Mouse (Mus musculus): ENCODE measurements around the gene Rcan2.

The Rcan2 gene
- long read RNA-seq, experiment 1, partial matches to known transcripts = 0 of 2 reads
- long read RNA-seq, experiment 1, other reads (novel, unspliced or antisense) = 0 of 2 reads
- long read RNA-seq, experiment 2, partial matches to known transcripts = 0 of 3 reads
- long read RNA-seq, experiment 2, other reads (novel, unspliced or antisense) = 3 of 3 reads

DNA sequence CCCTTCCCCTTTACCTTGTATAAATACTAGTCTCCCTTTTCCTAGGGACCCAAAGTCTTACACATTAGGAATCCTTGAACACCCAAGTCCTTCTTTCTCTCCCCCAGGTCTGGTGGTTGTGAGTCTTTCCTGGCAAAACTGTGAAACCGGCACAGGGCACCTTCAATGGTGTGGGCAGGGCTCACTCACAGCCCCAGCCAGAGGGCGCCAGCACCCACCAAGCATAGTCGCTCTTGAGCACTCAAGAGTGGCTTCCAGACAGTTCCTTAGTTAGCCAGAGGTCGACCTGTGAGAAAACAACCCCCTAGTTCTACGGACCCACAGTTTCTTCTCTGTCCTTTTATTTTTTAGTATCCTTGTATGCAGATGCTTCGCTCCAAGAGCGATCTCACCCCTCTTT, at the start of gene Rcan2:
TSS of gene Rcan2 (plus strand) at position 275 of the 400 bp plus-strand sequence.
- intact Hi-C loops (cut with DNase I) = loop anchor here (1.0 to 10.0 kb wide), 2 partner anchors 68 to 96 kb away; no protein-coding TSS in a partner anchor

DNA sequence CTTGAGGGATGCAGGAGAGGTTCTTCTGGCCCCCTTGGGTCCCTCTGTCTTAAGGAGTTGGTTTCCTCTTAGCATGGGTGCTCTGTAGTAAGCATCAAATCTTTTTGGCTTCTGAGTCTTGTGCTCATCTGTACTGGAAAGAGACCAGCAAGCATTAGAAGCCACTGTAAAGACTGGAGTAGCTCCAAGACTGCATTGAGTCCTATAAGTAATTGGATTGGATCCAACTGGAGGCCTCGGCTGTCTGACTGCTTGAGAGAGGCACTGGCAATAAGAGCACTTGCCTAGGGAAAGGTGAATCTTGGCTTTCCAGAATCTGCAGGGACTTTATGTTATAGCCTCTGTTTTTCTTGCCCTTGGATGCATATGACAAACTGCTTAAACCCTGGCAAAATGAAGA, 48.3 kb upstream of the Rcan2 start:
- intact Hi-C loops (cut with DNase I) = no loop called here

DNA sequence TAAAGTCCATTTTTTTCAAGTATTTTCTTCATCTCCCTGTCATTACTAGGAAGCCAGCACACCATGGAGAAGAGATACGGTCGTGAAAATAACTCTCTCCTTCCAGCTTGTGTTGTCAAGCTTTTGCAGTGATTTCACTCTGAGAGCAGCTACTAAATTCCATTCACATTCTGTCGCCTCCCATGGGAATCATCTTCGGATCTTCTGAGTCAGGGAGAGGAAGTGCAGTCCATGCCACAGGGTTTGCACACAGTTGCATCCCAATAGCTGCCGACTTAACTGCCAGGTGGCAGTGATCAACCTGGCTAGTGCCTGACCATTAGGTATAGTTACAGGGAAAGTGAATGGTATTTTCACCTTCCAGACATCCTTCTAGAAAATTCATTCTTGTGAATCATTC, 46.5 kb upstream of the Rcan2 start:
- intact Hi-C loops (cut with DNase I) = no loop called here

DNA sequence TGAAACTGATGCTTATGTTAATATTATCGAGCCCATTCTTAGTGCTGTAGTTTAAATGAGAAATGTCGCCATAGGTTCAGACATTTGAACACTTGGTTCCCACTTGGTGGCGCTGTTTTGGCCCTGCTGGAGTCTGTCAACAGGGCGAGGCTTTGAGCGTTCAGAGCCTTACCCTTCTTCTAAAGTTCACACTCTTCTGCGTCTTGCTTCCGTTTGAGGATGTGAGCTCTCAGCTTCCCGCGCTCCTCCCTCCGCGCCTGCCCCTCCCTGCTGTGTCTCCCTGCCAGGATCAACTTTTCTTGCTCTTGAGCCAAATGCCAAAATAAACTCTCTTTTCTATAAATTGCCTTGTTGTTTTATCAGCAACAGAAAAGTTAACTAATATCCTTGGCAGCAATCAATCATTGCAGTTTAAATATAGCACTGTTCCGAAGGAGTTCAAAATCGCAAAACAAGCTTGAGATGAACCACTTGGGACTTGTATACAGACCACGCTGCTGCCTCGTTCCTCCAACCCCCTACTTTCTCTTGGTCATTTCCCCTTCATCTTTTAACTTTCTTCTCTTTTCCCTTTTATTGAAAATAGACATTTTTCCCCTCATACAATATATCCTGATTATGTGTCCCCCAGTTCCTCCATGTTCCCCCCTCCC, 42.4 kb upstream of the Rcan2 start:
- intact Hi-C loops (cut with DNase I) = loop anchor here (2.0 kb wide), 1 partner anchor 110 kb away; no protein-coding TSS in a partner anchor

DNA sequence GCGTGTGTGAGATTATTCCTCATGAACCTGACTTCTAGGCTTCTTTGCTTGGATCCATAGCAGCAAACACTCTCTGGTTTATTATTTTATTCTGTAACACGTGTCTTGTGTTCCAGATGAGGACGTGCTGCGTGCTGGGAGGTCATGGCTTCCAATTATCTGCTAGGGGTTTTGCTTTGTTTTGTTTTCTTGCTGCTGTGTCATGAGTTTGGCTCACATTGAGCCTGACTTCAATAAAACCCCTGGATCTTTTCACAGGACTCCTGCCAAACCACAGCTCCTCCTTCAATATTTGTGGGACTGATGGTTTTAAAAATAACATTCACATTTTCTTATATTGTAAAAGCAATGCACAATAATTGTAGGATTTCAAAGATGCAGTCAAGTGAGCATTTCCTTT, 16.6 kb upstream of the Rcan2 start:
- intact Hi-C loops (cut with DNase I) = no loop called here

DNA sequence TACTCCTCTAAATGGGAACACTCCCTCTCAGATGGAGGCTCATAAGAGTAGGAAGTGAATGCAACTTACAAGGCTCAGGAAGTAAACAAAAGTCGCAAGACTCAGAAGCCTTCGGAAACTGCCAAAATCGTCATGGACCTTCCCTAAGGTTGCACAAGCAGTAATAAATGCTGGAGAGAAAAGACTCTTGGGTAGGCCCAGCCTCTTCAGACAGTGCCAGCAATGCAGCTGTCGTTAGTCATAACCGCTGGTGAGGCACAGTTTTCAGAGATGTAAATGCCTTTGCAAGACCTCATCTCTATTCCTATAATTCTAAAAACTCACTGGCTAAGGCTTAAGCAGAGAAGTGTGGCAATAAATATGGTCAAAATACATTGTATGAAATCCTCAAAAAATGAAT, 12.9 kb upstream of the Rcan2 start:
- intact Hi-C loops (cut with DNase I) = no loop called here

DNA sequence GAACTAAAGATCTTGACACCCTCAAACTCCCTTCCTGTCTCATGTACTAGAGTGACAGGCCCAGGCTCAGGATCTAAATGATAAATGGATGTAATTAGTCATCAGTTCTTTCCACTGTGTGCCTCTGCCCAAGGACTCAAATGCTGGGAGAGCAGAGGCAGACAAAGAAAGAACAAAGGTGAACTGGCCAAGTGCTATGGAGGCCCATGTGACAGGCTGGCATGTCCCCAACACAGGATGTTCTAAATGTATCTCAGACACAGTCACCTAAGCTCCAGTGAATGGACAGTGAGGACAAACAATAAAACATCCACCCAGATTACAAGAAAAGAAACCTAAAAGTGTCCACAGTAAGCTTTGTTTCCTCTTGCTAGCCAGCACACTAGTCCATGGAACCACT, 11.8 kb upstream of the Rcan2 start:
- intact Hi-C loops (cut with DNase I) = no loop called here

DNA sequence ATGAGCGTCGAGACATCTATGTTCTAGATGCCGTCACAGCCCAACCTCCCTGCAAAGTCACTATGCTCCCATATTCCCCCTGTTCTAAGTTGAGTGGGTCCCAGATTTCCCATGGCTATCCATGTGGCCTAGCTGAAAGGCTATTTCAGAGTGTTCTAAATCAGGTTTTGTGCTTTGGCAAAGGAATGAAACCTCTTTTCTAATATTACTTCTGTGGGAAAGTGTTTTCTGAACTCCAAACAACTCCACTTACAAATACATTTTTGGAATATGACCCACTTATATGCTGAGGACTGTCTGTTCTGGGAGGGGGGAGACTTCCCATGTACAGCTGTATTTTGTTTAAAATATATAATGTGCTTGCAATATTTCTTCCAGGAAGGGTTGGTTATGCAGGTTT, 9.4 kb upstream of the Rcan2 start:
- intact Hi-C loops (cut with DNase I) = no loop called here

DNA sequence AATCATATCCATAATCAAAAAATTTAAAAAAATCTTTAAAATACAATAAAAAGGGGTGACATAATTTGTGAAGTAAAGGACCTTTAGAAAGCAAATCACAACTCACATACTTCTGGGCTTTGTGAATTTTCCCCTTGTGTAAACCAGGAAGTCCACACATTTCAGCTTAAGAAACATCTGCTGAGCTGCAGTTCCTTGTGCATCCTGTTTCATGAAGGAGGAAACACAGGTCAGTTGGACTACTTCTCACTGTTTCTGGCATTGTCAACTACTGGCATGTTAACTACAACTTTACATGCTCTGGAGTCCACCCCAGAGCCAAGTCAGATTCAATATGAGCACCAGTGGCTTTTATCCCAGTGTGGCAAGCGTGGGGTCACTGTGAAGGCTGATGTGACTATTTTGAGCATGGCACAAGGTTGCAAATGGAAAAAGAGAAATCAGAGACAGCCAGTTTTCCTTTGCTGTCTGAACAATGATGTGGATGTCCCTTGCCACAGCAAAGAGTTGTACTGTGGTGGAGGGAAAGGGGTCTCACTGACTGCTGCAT, 6.3 kb upstream of the Rcan2 start:
- intact Hi-C loops (cut with DNase I) = no loop called here

DNA sequence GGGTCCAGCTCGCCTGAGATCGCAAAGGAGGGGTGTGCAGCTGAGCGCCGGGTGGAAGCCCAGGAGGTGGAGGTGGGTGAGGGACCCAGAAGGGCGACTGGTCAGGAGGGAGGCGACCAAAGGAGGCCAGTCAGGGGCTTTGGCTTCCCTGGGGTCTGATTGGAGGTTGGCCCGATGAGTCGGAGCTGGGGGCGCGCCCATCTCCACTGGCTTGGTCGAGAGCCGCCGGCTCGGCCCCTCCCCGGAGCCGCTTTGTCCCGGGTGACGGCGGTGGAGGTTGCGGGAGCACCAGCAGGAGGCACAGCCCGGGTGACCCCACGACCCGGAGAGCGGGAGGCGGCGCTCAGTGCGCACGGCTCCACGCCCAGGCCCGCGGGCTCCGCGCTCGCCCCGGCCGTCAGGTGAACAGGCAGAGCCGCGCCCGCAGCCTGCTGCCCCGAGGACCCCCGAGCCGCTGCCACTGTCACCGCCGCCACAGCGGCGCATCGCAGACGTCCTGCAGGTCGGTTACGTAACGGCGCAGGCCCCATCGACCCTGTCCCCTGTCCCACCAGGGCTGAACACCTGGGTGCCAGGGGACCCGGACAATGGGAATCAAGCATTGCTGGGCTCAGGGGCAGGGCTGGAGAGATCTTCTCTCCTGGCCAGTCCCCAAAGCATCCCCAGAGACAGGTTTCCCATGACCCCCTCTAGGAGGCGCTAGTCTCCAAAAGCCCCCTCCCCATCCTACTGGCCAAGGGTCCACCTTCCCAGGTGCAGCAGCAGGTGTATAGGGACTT, 633 bp downstream of the Rcan2 start:
- intact Hi-C loops (cut with DNase I) = loop anchor here (1.0 to 10.0 kb wide), 2 partner anchors 68 to 97 kb away; no protein-coding TSS in a partner anchor

DNA sequence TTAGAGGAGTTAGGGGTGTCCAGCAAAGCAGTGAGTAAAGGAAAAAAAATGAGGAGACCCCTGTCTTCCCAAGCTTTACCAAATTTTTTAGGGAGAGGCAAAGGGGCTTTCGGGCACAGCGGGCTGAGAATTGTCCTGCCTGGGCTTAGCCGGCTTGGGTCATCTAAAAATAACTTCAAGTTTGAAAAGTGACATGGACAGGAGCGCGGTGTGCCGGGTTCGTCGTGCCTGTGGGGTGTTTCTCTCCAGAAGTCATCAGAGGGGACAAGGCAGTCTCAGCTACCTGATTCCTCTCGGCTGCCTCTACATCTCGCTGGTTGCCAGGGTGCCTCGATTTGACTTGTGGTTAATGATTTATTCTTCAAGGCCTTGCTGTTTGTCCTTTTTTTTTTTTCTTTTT, 1.3 kb downstream of the Rcan2 start:
- intact Hi-C loops (cut with DNase I) = loop anchor here (10.0 kb wide), 1 partner anchor 98 kb away; no protein-coding TSS in a partner anchor

DNA sequence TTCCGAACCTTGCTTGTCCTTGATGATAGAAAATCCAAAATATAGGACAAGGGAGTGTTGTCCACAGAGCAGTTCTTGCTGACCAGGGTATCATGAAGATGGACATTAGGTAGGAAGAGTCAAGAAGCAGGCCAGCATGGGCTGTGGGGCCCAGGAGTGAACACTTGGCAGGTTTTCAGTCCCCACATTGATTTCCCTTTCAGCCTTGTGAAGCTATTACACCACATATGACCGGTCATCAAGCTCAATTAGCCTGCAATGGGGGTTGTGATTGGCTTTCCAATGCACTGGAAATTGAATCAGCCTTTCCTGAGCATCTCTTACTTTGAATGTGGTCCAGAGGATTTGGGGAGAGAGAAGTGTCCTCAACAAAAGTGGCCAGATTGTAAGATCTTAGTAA, 2.0 kb downstream of the Rcan2 start:
- intact Hi-C loops (cut with DNase I) = loop anchor here (10.0 kb wide), 1 partner anchor 98 kb away; no protein-coding TSS in a partner anchor

DNA sequence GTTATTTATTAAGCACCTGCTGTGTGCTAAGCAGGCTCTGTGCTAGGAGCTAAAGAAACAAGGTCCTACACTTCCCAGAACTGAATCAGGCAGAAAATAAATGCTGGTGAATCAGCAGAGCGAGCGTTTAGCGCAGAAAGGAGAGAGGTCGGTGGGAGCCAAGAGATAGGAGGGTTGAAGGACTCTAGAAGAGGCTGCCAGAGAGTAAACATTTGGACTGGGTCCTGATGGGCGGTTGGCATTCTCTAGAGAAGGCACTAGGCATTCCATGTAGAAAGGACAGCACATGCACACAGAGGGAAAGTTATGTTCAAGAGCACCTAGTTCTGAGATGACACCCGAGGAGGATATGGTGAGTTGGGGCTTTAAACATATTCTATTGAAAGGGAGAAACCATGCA, 2.6 kb downstream of the Rcan2 start:
- intact Hi-C loops (cut with DNase I) = loop anchor here (10.0 kb wide), 1 partner anchor 99 kb away; no protein-coding TSS in a partner anchor

DNA sequence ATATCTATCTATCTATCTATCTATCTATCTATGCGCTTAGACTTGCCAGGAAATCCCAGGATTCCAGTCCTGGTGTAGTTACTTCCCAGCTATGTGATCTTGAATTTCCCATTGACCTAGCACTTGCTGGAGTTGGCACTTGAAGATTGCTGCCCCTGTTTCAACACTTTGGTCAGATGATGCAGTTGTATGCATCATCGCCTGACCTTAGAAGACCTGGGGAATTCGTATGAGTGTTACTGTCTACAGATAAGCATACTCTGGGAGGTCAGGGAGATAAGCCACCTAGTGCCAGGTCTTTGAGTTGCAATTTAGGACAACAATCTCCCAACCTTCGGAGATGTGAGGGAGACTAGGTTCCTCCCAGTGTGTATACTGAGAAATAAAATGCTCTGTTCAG, 5.7 kb downstream of the Rcan2 start:
- intact Hi-C loops (cut with DNase I) = loop anchor here (10.0 kb wide), 1 partner anchor 102 kb away; no protein-coding TSS in a partner anchor

DNA sequence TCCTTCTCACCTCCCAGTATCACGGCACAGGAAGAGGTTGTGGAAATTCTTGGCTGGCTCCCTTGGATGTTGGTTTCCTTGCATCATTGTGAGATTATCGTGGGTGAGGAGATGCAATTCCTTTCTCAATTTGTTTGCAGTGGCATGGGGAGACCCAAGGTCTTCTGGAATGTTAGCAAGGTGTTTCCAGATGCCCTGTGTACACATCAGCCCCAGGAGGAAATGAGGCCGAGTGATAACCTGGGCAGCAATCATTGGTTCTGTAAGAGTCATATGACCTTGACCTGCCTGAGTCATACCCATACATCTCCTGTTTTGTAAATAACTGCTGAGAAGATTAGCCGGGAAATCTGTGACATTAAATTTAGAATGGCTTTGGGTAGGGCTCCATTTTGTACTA, 10.3 kb downstream of the Rcan2 start:
- intact Hi-C loops (cut with DNase I) = loop anchor here (10.0 kb wide), 1 partner anchor 313 kb away; no protein-coding TSS in a partner anchor

DNA sequence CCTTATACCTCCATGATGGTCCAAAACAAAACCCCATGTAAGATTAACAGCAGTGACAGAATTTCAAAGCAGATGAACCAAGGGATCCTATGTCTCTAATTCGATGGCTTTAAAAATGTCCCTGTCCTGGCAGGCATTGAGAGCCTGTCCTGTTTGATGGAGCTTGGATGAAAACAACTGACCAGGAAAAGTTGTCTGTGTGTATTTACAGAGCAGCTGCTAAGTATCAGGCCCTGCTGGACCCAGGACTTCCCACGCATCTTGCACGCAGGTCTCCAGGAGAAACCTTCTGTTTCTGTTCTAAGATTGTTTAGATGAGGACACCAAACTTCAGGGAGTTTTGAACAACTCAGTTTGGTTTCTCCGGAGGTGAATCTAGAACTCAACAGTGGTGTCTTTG, 14.2 kb downstream of the Rcan2 start:
- intact Hi-C loops (cut with DNase I) = loop anchor here (10.0 kb wide), 1 partner anchor 309 kb away; no protein-coding TSS in a partner anchor

DNA sequence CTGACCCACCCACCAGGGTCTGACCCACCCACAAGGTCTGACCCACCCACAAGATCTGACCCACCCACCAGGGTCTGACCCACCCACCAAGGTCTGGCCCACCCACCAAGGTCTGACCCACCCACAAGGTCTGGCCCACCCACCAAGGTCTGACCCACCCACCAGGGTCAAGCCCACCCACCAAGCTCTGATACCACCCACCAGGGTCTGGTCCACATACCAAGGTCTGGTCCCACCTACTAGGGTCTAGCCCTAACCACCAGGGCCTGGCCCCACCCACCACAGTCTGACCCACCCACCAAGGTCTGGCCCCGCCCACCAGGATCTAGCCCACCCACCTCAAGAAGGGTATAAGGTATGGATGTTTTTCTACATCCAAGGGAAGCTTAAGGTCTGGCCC, 15.3 kb downstream of the Rcan2 start:
- intact Hi-C loops (cut with DNase I) = loop anchor here (10.0 kb wide), 1 partner anchor 308 kb away; no protein-coding TSS in a partner anchor

DNA sequence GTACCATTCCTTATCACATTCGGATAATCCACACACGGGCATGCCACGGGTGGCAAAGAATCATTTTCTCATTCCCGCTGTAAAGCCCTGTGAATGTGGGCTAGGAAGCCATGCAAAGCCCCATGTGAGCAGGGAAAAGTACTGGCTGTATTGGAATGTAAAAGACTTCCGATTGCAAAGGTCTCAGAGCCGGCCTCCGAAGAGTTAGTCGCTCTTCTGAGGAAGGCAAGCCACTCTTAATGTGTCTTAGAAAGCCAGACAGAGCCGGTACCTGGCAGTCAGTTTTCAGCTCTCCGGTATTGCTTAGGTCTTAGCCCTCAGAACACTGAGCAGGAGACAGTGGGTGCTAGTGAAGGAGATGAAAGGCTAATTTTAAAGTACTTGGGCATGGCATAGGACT, 16.0 kb downstream of the Rcan2 start:
- intact Hi-C loops (cut with DNase I) = loop anchor here (10.0 kb wide), 1 partner anchor 308 kb away; no protein-coding TSS in a partner anchor

DNA sequence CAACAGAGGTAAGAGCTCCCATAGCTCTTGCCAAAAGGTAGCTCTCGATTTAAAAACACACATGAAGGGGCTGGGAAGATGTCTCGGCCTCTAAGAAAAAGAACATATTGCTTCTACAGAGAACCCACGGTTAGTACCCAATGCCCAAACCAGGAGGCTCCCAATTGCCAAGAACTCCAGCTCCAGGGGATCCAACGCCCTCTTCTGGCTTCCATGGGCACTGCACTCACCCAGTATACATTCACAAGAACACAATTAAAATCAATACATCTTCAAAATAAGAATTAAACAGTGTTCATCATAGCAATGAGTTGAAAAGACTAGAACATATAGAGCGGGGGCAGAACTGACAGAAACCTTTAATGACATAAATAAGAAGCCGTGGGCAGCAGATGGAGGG, 17.2 kb downstream of the Rcan2 start:
- intact Hi-C loops (cut with DNase I) = loop anchor here (10.0 kb wide), 1 partner anchor 306 kb away; no protein-coding TSS in a partner anchor

DNA sequence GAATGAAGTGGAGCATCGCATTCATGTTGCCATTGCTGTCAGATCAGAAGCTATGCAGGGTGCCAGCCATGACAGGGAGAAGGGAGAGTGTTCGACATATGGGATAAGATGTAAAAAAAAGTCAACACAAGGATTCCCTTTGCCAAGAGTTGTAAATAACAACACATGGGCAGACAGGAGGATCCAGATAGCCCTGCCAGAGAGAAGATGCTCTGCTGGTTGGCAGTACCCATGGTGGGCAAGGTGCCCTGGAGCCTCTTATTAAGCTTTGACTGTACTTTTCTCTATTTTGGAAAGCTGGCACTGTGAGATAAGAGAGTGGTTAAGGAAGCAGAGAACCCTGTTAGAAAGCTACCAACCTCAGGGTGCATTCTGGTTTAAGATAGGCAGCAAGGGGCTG, 19.8 kb downstream of the Rcan2 start:
- intact Hi-C loops (cut with DNase I) = no loop called here

DNA sequence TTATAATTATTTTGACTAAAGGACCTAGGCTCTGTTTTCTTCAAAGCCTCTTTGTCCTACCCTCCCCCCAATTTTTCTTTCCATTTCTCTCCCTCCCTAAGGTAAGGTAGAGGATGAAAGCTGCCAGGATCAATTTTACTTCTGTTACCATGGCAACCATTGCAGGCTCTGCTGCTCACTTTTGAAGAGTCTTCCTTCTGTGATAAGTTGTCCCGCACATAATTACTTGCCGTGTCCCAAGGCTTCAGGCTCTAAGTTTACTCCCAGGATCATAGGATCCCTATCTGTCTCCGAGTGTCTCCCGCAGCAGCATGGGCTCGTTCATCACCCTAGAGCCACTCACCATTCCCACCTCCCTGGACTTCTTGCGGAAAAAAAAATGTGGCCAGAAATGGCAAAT, 21.1 kb downstream of the Rcan2 start:
- intact Hi-C loops (cut with DNase I) = no loop called here

Measured in adrenal gland (tissue).